Mouse (Mus musculus) megakaryocyte, embryonic 14.5 days (primary cell): ENCODE measurements at regions not wholly inside any gene's neighbourhood (a gene's known extent, or its start where the extent isn't known, plus 50 kb on each side); places are given as distances from the start of the nearest gene placed in this dataset.

Experiments used
- FLI1 ChIP-seq: IDR thresholded peaks from 2 replicates; pipeline ENCODE4 v1.6.1; 2012; ENCODE audit warnings: low read length, inconsistent platforms, mixed read lengths
- GATA1 ChIP-seq: IDR thresholded peaks from 3 replicates; pipeline ENCODE4 v1.6.1; 2012; ENCODE audit warnings: mixed read lengths, low read length, inconsistent platforms, borderline replicate concordance

DNA sequence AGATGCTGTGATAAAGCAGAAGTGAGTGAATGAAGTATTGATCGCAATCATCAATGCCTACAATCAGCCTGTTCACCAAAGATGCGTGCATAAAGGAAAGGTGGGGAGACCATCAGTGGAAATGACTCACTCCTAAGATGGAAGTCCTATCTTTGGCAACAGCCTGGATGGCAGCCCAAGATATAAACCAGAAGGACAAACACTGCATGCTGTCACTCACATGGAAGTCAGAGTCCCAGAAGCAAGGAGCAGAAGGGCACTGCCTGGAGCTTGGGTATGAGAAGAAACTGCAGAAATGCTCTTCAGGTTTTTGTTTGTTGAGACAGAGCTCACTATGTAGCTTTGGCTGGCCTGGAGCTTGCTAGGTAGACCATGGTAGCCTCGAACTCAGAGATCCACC lies 92.7 kb upstream of the Frmd6 start:
- TF ChIP-seq GATA1 (no peak), FLI1 (no peak)
